Mouse (Mus musculus) CD4-positive, CD25-positive, alpha-beta regulatory T cell, adult 4 months (primary cell): ENCODE data around the gene Nt5c1a. TPM values are rescaled to one million over a fixed set of nuclear protein-coding genes. Genes with fewer than 3 reads are reported as not detected.
A peak's percentile ranks its signal among the peaks of the same experiment; 100 is the strongest.
"Not testable (repeated sequence)": the region's sequence is repeated elsewhere in the genome, so short reads cannot be mapped to it uniquely, and the experiment has no call there.

ENCODE experiments used
- ATAC-seq: one replicate; pipeline ENCODE4 v1.8.0; 2017
- polyA plus RNA-seq, 2 experiments: library from polyadenylated mRNA; unstranded; fragments of 100-300 nt; shearing (Covaris generic); gene quantifications; one replicate each; pipeline ENCODE4 v1.2.1; 2017

Gene Nt5c1a
- not detected for polyA plus RNA-seq

DNA sequence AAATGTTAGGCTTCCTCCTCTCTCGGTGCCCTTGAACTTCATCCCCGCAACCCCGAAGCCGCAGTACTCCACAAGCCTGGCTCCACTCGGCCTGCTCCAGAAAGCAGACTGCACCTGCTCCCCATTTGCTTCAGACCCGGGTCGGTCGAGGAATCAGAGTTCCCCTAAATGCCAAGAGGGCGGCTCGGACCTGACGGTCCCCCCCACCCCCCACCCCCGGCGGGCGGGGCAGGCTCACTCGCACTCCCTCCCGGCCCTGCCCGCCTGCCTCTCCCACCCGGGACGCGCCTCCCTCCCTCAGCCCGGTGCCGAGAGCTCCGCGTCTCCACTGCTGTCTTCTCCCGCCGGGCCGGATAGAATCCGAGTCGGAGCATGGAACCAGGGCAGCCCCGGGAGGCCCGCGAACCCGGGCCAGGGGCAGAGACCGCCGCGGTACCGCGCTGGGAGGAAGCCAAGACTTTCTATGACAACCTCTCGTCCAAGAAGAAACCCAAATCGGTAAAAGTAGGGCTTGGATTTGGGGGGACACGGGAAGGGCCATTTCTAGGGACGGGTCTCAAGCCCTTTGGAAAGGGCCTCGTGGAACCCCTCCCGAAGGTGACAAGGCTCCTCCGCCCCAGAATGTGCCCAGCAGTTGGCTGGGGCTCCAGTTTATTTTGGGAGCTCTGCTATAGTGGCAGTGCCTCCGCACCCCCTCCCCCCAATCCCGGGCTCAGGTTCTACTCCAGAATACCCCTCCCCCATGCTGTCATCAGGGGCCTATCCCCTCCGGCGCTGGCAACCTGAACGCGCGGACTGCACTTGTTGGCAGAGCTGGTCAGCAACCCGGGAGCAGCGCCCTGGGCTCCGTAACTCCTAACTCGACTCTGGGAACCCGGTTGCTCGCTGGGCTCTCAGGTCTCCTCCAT is at the start of gene Nt5c1a:
Gene Nt5c1a, plus strand, starts transcription at position 319 of the 908 bp plus-strand sequence.
- ATAC-seq: no peak

- ATAC-seq: no peak
These were observed 49.3 kb upstream of the Nt5c1a start for GRCm38 (mm10) chr4:123152003-123152402.

- no peak for ATAC-seq
These were observed 48.3 kb upstream of the Nt5c1a start for GRCm38 (mm10) chr4:123152976-123153375.

DNA sequence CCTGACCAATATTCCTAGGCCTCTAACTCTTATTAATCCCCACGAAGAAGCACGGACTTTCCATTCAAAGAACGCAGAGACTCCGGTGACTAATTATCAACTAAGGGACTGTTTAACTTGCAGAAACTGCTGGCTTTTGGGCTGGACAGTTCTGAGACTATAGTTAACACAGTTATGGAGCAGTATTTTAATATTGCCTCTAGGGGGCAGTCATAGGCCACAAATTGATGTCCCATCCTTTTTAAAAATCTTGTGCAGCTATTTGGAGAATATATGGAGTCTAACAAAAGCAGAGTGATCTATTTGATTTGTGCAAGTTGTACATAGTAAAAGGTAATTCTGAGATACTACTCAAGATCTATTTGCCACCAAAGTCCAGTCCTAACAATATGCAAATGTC is 46.3 kb upstream of the Nt5c1a start:
- ATAC-seq: no peak

- ATAC-seq: no peak
These were observed 45.9 kb upstream of the Nt5c1a start for GRCm38 (mm10) chr4:123155427-123155826.

DNA sequence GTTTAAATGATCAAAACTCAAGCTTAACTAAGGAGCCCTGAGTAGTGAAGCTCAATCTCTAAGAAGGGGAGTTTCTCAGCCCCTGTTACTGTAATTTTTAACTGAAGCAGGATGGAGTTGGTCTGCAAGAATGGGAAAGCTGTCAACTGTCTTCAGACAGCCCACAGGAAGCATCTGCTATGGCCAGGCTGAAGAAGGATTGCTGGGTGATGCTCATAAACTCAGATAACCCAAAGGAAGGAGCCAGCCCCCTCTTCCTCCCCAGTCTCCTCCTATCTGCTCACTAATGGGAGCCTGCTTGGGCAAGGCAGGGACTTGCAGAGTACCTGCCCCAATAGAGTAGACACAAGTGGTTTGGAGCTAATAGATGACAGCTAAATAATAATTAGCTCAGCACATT is 45.5 kb upstream of the Nt5c1a start:
- no peak for ATAC-seq

- ATAC-seq: no peak
These were observed 40.7 kb upstream of the Nt5c1a start for GRCm38 (mm10) chr4:123160571-123160970.

GRCm38 (mm10) chr4:123161251-123161650 is 40.1 kb upstream of the Nt5c1a start:
- ATAC-seq: not testable (repeated sequence)

- ATAC-seq: no peak
These were observed 38.9 kb upstream of the Nt5c1a start for GRCm38 (mm10) chr4:123162305-123162917.

- ATAC-seq: no peak
These were observed 37.1 kb upstream of the Nt5c1a start for GRCm38 (mm10) chr4:123164157-123164556.

DNA sequence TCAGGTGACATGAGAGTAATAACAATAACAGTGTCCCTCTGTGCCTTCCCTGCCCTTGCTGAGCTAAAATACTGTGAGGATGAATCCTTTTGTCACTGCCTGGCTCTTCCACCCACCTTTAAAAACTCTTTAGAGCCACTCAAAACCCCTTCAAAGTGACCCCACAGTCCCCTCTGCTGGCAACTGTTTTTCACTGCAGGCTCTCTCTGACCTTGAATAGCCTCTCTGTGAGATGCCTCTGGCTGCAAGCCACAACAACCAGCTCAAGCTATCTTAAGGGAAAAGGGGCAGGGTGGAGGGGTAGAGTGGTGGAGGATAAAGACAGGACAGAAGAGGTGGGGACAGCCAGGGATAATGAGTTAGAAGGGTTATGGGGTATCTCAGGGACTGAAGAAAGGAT is 29.5 kb upstream of the Nt5c1a start:
- ATAC-seq: no peak

GRCm38 (mm10) chr4:123182328-123183238 is 18.7 kb upstream of the Nt5c1a start, which contains the start of gene Hpcal4:
Gene Hpcal4 (plus strand): TSS chr4:123183227.
- ATAC-seq: peak; percentile 65

- ATAC-seq: peak; percentile 82
These were observed 17.9 kb upstream of the Nt5c1a start for GRCm38 (mm10) chr4:123183239-123184056.

DNA sequence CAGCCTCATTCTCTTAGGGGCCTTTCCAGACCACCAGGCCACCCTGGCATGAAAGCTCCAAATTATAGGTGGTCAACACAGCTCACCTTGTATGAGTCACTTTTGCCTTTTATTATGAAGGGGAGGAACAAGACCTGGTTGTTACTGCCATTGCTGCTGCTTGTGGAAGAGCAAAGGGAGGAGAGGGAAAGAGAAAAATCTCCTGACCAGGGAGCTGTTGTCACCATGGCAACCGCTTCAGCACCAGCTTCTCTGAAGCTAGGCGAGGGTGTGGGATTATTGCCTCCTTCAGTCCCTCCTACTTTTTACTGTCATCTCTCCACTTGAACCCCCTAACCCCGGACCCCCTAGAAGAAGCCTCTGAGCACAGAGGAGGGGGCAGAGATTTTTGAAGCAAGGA is 16.5 kb upstream of the Nt5c1a start:
- ATAC-seq: no peak

- ATAC-seq: no peak
These were observed 9.0 kb upstream of the Nt5c1a start for GRCm38 (mm10) chr4:123192336-123192735.

- ATAC-seq: no peak
These were observed 7.5 kb upstream of the Nt5c1a start for GRCm38 (mm10) chr4:123193791-123194190.

DNA sequence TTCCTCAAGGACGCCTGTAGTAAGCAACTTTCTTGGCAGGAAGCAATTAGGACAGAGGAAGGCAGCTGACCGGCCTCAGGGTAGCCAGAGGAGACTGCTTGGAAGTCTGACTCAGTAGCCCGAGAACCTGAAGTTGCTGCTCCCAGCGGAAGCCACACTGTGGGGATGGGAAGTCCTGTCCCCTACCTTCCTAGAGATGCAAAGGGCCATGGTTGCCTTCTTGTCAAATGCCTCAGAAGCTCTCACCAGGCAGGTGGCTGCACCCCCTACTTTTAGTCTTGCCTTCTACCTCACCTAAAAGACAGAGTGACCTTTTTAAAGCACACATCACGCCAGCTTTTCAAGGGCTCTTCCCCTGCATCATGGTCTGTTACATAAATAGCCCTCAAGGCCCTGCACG is 4.6 kb upstream of the Nt5c1a start:
- ATAC-seq: no peak

DNA sequence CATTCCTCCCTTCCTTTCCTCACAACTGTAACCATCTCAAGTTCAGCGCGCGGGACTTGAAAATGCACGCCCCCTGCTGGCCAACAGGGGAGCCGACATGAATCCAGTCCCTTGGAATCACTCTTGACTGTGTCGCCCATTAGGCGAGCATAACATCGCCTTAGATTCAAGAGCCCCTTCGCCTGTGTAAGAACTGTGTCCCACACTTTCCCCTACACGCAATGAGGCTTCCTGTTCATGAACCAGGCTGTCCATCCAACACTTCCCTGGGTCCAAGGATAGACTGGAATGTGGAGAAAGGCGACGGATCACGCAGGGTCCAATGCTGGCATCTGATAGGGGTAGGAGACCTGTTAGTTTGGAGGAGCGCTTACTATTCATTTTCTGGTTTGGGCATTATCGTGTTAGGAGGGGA is 526 bp upstream of the Nt5c1a start:
- no peak for ATAC-seq

DNA sequence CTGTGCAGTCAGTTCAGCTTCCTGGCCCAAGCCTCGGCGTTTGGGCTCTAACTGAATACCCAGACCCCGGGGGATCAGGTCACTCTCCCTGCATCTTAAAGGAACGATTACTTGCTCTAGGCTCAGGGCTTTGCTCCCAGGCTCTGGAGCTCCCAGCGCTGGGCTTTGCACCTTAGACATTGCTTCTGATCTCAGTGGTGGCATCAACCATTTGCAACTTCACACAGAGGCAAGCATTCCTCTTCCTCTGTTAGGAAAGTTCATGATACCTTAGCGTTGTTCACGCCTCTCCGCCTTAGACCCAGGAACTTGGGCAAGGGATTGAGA is 753 bp downstream of the Nt5c1a start:
- no peak for ATAC-seq

GRCm38 (mm10) chr4:123207337-123207736 is 6.0 kb downstream of the Nt5c1a start:
- ATAC-seq: no peak

- no peak for ATAC-seq
These were observed 9.7 kb downstream of the Nt5c1a start for GRCm38 (mm10) chr4:123210996-123211395.

DNA sequence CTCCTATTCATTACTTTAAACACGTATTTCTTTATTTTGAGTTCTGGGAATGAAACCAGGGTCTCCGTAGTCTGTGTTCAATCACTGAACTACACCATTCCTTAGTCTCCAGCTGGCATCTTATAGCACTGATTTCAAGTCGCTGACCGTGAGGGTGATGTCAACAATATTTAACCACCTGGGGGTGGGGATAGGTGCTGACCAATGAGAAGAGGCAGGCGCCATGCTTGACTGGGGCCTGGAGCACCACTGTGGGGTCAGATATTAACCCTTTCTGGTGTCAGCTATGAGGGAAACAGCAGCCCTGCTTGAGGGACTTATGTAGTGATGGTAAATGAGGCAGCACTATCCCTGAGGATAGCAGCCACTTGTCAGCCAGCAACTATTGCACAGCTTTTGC is 10.1 kb downstream of the Nt5c1a start:
- no peak for ATAC-seq
